Mouse (Mus musculus): Measurements from ENCODE around the gene Cab39. TPM values are rescaled to one million over a fixed set of nuclear protein-coding genes. Genes with fewer than 3 reads are reported as not detected.

Gene Cab39
- polyA plus RNA-seq, 2 experiments, result 48.9 to 59.4 TPM

DNA sequence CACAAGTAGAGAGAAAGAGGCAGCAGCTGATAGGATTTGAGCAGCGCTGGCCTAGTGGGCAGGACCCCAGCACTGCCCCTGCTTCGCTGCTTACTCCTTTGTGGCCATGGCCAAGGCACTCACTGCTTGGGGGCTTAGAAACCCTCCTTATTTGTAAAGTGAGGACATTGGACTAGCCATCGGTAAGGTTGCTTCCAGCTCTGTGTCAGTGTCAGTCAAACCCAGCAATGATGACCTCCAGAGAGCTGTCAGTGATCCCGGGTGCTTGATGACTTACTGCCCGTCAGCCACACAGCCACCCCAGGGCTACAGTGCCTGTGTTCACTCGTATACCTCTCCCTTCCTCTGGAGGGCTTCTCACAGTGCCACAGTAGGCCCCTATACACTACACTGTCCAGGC, 51.7 kb downstream of the Cab39 start:
- WGBS, result 84% methylated on average over 6 of the region's 6 CpGs
- no peaks in the 10 kb centered on the region for H3K27me3 ChIP-seq (ENCODE audit: control insufficient read depth, insufficient read depth, low read length)
- ATAC-seq (ENCODE audit: low FRiP score, low read depth) (no peak), DNase-seq (ENCODE audit: low spot score) (no peak)
- peaks cover 54% of the 10 kb centered on the region for H3K36me3 ChIP-seq (ENCODE audit: control insufficient read depth, insufficient read depth, low read length)
- no peak overlapping the region for H3K27ac ChIP-seq (replicated peaks; ENCODE audit: low read depth, low read length)
- TF ChIP-seq POLR2A (IDR thresholded peaks at IDR 0.05; ENCODE audit: borderline replicate concordance, extremely low read depth, insufficient read depth, insufficient read length), result no peak
- H3K4me2 ChIP-seq (replicated peaks; ENCODE audit: low read depth, low read length, severe bottlenecking), result no peak overlapping the region
- no peak overlapping the region for H3K4me3 ChIP-seq (replicated peaks; ENCODE audit: low read length)
- no peaks in the 10 kb centered on the region for H3K4me1 ChIP-seq (ENCODE audit: control insufficient read depth, insufficient read depth, low read length)
- no peak overlapping the region for H3K9ac ChIP-seq (ENCODE audit: low read depth, low read length, severe bottlenecking)
- H3K9me3 ChIP-seq (ENCODE audit: control insufficient read depth, low read length), result no peaks in the 10 kb centered on the region

- WGBS, result 75% methylated on average over 3 of the region's 3 CpGs
- H3K27ac ChIP-seq (replicated peaks; ENCODE audit: low read depth, low read length), result no peak overlapping the region
- no peak overlapping the region for H3K9ac ChIP-seq (ENCODE audit: low read depth, low read length, severe bottlenecking)
- H3K4me1 ChIP-seq (ENCODE audit: control insufficient read depth, insufficient read depth, low read length), result no peaks in the 10 kb centered on the region
- H3K4me3 ChIP-seq (replicated peaks; ENCODE audit: low read length), result no peak overlapping the region
- DNase-seq (ENCODE audit: low spot score) (no peak), ATAC-seq (ENCODE audit: low FRiP score, low read depth) (no peak)
- peaks cover 59% of the 10 kb centered on the region for H3K36me3 ChIP-seq (ENCODE audit: control insufficient read depth, insufficient read depth, low read length)
- no peak overlapping the region for H3K4me2 ChIP-seq (replicated peaks; ENCODE audit: low read depth, low read length, severe bottlenecking)
- TF ChIP-seq POLR2A (IDR thresholded peaks at IDR 0.05; ENCODE audit: borderline replicate concordance, extremely low read depth, insufficient read depth, insufficient read length), result no peak
- no peaks in the 10 kb centered on the region for H3K9me3 ChIP-seq (ENCODE audit: control insufficient read depth, low read length)
- H3K27me3 ChIP-seq (ENCODE audit: control insufficient read depth, insufficient read depth, low read length), result no peaks in the 10 kb centered on the region
Observed at GRCm38 (mm10) chr1:85845476-85845875, 52.2 kb downstream of the Cab39 start.

DNA sequence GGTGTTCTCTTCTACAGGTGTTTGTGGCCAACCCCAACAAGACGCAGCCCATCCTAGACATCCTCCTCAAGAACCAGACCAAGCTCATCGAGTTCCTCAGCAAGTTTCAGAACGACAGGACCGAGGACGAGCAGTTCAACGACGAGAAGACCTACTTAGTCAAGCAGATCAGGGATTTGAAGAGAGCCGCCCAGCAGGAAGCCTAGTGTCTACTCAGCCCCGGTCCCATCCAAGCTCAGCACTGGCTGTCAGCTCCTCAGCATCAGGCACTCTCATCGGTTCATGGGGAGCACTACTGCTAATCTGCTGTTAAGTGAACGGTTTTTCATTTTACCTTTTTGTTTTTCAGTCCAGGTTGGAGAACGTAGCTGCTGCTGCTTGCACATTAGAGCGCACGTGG, 55.8 kb downstream of the Cab39 start:
- no peak overlapping the region for H3K27ac ChIP-seq (replicated peaks; ENCODE audit: low read depth, low read length)
- no peak for TF ChIP-seq POLR2A (IDR thresholded peaks at IDR 0.05; ENCODE audit: borderline replicate concordance, extremely low read depth, insufficient read depth, insufficient read length)
- no peak overlapping the region for H3K9ac ChIP-seq (ENCODE audit: low read depth, low read length, severe bottlenecking)
- H3K36me3 ChIP-seq (ENCODE audit: control insufficient read depth, insufficient read depth, low read length), result peaks cover 71% of the 10 kb centered on the region
- DNase-seq (ENCODE audit: low spot score), result no peak
- no peaks in the 10 kb centered on the region for H3K27me3 ChIP-seq (ENCODE audit: control insufficient read depth, insufficient read depth, low read length)
- H3K4me3 ChIP-seq (replicated peaks; ENCODE audit: low read length), result no peak overlapping the region
- no peak overlapping the region for H3K4me2 ChIP-seq (replicated peaks; ENCODE audit: low read depth, low read length, severe bottlenecking)
- no peak for ATAC-seq (ENCODE audit: low FRiP score, low read depth)
- no peaks in the 10 kb centered on the region for H3K4me1 ChIP-seq (ENCODE audit: control insufficient read depth, insufficient read depth, low read length)
- no peaks in the 10 kb centered on the region for H3K9me3 ChIP-seq (ENCODE audit: control insufficient read depth, low read length)
- WGBS, result 95% methylated on average over 14 of the region's 14 CpGs

DNA sequence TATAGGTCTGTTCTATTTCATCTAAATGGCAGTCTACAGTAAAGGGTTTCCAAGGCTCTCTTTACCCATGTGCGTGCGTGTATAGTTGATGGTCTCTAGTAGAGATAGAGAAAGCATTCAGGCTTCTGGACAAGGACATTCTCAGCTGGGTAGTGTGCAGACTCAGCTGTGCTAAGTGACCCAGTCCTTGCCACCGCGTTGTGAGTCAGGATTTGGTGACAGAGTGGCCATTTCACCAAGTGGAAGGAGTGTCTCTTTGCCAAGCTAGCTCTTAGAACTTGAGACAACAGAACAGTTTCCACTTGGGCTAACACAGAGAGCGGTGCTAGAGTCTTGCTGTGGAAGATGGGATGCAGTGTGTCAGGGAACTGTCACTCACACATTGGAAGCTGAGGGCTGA, 57.6 kb downstream of the Cab39 start:
- no peak overlapping the region for H3K4me3 ChIP-seq (replicated peaks; ENCODE audit: low read length)
- no peak for TF ChIP-seq POLR2A (IDR thresholded peaks at IDR 0.05; ENCODE audit: borderline replicate concordance, extremely low read depth, insufficient read depth, insufficient read length)
- no peaks in the 10 kb centered on the region for H3K27me3 ChIP-seq (ENCODE audit: control insufficient read depth, insufficient read depth, low read length)
- H3K4me2 ChIP-seq (replicated peaks; ENCODE audit: low read depth, low read length, severe bottlenecking), result no peak overlapping the region
- peaks cover 56% of the 10 kb centered on the region for H3K36me3 ChIP-seq (ENCODE audit: control insufficient read depth, insufficient read depth, low read length)
- no peak for DNase-seq (ENCODE audit: low spot score)
- no peak overlapping the region for H3K9ac ChIP-seq (ENCODE audit: low read depth, low read length, severe bottlenecking)
- H3K9me3 ChIP-seq (ENCODE audit: control insufficient read depth, low read length), result no peaks in the 10 kb centered on the region
- WGBS, result 93% methylated on average over 5 of the region's 5 CpGs
- ATAC-seq (ENCODE audit: low FRiP score, low read depth), result no peak
- no peak overlapping the region for H3K27ac ChIP-seq (replicated peaks; ENCODE audit: low read depth, low read length)
- H3K4me1 ChIP-seq (ENCODE audit: control insufficient read depth, insufficient read depth, low read length), result no peaks in the 10 kb centered on the region

DNA sequence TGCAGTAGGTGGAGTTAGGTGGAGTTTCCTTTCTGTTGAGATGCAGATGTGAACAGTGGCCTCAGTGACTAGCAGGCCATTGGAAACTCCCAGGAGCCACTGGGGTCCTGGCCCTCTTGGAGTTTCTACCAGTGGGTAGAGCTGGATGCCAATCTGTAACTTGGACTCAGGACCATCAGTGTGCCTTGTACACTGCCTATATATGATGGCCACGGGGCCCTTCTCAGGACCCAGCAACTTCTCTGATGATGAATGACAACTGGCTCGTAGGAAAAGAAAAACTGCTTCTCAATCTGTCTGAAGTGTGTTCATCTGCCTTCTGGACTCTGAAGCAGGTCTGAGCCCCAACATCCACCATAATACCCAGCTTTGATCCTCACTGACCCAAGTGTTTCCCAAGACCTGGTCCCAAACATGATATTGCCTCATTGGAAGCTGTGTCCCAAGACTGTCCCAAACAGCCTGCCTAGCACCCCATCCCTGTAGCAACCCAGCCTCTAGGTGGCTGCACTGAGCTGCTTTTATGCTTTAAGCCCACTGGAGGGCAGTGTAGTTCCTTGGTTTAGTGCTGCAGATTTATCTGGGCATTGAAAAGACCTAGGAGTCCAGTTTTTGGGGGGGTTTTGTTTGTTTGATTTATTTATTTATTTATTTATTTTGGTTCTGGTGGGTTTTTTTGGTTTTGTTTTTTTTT, 59.9 kb downstream of the Cab39 start:
- H3K4me3 ChIP-seq (replicated peaks; ENCODE audit: low read length), result no peak overlapping the region
- no peaks in the 10 kb centered on the region for H3K9me3 ChIP-seq (ENCODE audit: control insufficient read depth, low read length)
- no peaks in the 10 kb centered on the region for H3K4me1 ChIP-seq (ENCODE audit: control insufficient read depth, insufficient read depth, low read length)
- peaks cover 42% of the 10 kb centered on the region for H3K36me3 ChIP-seq (ENCODE audit: control insufficient read depth, insufficient read depth, low read length)
- no peaks in the 10 kb centered on the region for H3K27me3 ChIP-seq (ENCODE audit: control insufficient read depth, insufficient read depth, low read length)
- DNase-seq (ENCODE audit: low spot score), result peak; percentile 84
- 64% methylated on average over 2 of the region's 2 CpGs for WGBS
- peak; percentile 77 for ATAC-seq (ENCODE audit: low FRiP score, low read depth)
- H3K9ac ChIP-seq (ENCODE audit: low read depth, low read length, severe bottlenecking), result no peak overlapping the region
- TF ChIP-seq POLR2A (IDR thresholded peaks at IDR 0.05; ENCODE audit: borderline replicate concordance, extremely low read depth, insufficient read depth, insufficient read length), result peak; percentile 42; the same call in 1 of the 2 replicates
- no peak overlapping the region for H3K27ac ChIP-seq (replicated peaks; ENCODE audit: low read depth, low read length)
- no peak overlapping the region for H3K4me2 ChIP-seq (replicated peaks; ENCODE audit: low read depth, low read length, severe bottlenecking)

All from limb, embryonic 14.5 days (tissue).